In genomic region chr3:79261816-79262316, GRCm38 (mm10) we compare ENCODE assay signal across 8 mouse cellular contexts. TPM values are rescaled to one million over a fixed set of nuclear protein-coding genes. Genes with fewer than 3 reads are reported as not detected.
DNase-seq lines count a peak whose midpoint lies in the region; ATAC-seq and TF ChIP-seq lines count a peak whose summit lies in the region.

No protein-coding gene starts in this region.

- 82% methylated on average over 6 of the region's 6 CpGs for WGBS in hindbrain, embryonic 16.5 days
- 69% methylated on average over 6 of the region's 6 CpGs for WGBS in hindbrain, embryonic 12.5 days

- H3K27ac ChIP-seq in hindbrain, embryonic 16.5 days (ENCODE audit: low read depth, low read length), result no peak overlapping the region
- H3K27ac ChIP-seq in hindbrain, embryonic 12.5 days, result no peak overlapping the region

- H3K9me3 ChIP-seq in hindbrain, embryonic 16.5 days (ENCODE audit: control insufficient read depth, low read length), result no peaks in the 10 kb centered on the region
- no peaks in the 10 kb centered on the region for H3K9me3 ChIP-seq in hindbrain, embryonic 12.5 days (replicated peaks)

- peak; percentile 52 for DNase-seq in embryo, embryonic 10.5 days (ENCODE audit: low spot score)
- peak; percentile 70 to 85 for DNase-seq in kidney, postnatal 25 days
- DNase-seq in left cerebral cortex, postnatal 14 days (ENCODE audit: low spot score in 2 of 2), result no peak
- DNase-seq in gastrocnemius, postnatal 36 days, result no peak
- DNase-seq in ovary, adult 18-20 months (ENCODE audit: low spot score), result no peak

- no peaks in the 10 kb centered on the region for H3K4me1 ChIP-seq in hindbrain, embryonic 16.5 days (ENCODE audit: control insufficient read depth, insufficient read depth, low read depth, low read length)
- H3K4me1 ChIP-seq in hindbrain, embryonic 12.5 days, result peaks cover 2% of the 10 kb centered on the region; the same call in 1 of the 2 replicates

- H3ac ChIP-seq in myocyte (ENCODE audit: control insufficient read depth, insufficient read length), result no peak overlapping the region

- H3K4me3 ChIP-seq in hindbrain, embryonic 16.5 days (ENCODE audit: low read length), result no peak overlapping the region
- H3K4me3 ChIP-seq in hindbrain, embryonic 12.5 days, result no peak overlapping the region
- H3K4me3 ChIP-seq in myocyte, result no peak overlapping the region

- H3K79me2 ChIP-seq in myocyte (ENCODE audit: control insufficient read depth, insufficient read depth), result peaks cover 88% of the 10 kb centered on the region

- intact Hi-C loops in left cerebral cortex, postnatal 14 days (cut with DNase I), result no loop called here
- intact Hi-C loops in gastrocnemius, postnatal 36 days (cut with DNase I), result loop anchor here (2.0 kb wide), 1 partner anchor 15 kb away; no protein-coding TSS in a partner anchor

- no peak overlapping the region for H3K4me2 ChIP-seq in hindbrain, embryonic 16.5 days (ENCODE audit: low read length)
- no peak overlapping the region for H3K4me2 ChIP-seq in hindbrain, embryonic 12.5 days (replicated peaks)
- peak overlapping the region; percentile 30 for H3K4me2 ChIP-seq in myocyte (ENCODE audit: low read depth)

- no peaks in the 10 kb centered on the region for H3K36me3 ChIP-seq in hindbrain, embryonic 16.5 days (ENCODE audit: control insufficient read depth, insufficient read depth, low read length)
- no peaks in the 10 kb centered on the region for H3K36me3 ChIP-seq in hindbrain, embryonic 12.5 days
- peaks cover 1% of the 10 kb centered on the region for H3K36me3 ChIP-seq in myocyte (ENCODE audit: control insufficient read depth, insufficient read depth)

- H3K9ac ChIP-seq in hindbrain, embryonic 16.5 days (ENCODE audit: low read depth, low read length), result no peak overlapping the region
- no peak overlapping the region for H3K9ac ChIP-seq in hindbrain, embryonic 12.5 days

- ATAC-seq in hindbrain, embryonic 16.5 days, result peak; percentile 32; the same call in 1 of the 2 replicates
- no peak for ATAC-seq in hindbrain, embryonic 12.5 days (ENCODE audit: low FRiP score)

- H3K27me3 ChIP-seq in hindbrain, embryonic 16.5 days (replicated peaks; ENCODE audit: control insufficient read depth, insufficient read depth, low read length), result no peaks in the 10 kb centered on the region
- no peaks in the 10 kb centered on the region for H3K27me3 ChIP-seq in hindbrain, embryonic 12.5 days
- H3K27me3 ChIP-seq in myocyte (ENCODE audit: control insufficient read depth, insufficient read depth, insufficient read length), result no peaks in the 10 kb centered on the region

- no peak for TF ChIP-seq POLR2A in myocyte (IDR thresholded peaks at IDR 0.05; ENCODE audit: insufficient read length, low read depth)

TF ChIP-seq in myocyte, 11 proteins besides CTCF, POLR2A, EP300 and RAD21:
- TF ChIP-seq TCF3 (IDR thresholded peaks at IDR 0.05; ENCODE audit: insufficient read length, low read depth), result no peak
- no peak for TF ChIP-seq REST (IDR thresholded peaks at IDR 0.05; ENCODE audit: insufficient read depth, insufficient read length)
- TF ChIP-seq POLR2AphosphoS2 (IDR thresholded peaks at IDR 0.05; ENCODE audit: insufficient read length, low read depth), result no peak
- TF ChIP-seq SRF (IDR thresholded peaks at IDR 0.05; ENCODE audit: control insufficient read depth, insufficient read length, low read depth), result no peak
- TF ChIP-seq MAX (IDR thresholded peaks at IDR 0.05; ENCODE audit: low read depth), result no peak
- no peak for TF ChIP-seq E2F4 (IDR thresholded peaks at IDR 0.05; ENCODE audit: insufficient read depth)
- TF ChIP-seq CEBPB (IDR thresholded peaks at IDR 0.05; ENCODE audit: insufficient read depth, poor library complexity, severe bottlenecking), result no peak
- TF ChIP-seq USF1 (IDR thresholded peaks at IDR 0.05; ENCODE audit: low read depth), result no peak
- TF ChIP-seq TCF12 (IDR thresholded peaks at IDR 0.05; ENCODE audit: insufficient read depth, poor library complexity, severe bottlenecking), result no peak
- TF ChIP-seq MYOG (IDR thresholded peaks at IDR 0.05; ENCODE audit: control insufficient read depth in 1 of 3, insufficient read depth in 1 of 3, insufficient read length in 2 of 3, low read depth in 2 of 3), result no peak
- no peak for TF ChIP-seq MYOD1 (IDR thresholded peaks at IDR 0.05; ENCODE audit: control insufficient read depth in 1 of 3, insufficient read length in 2 of 3, low read depth in 2 of 3)

RNA-seq across cellular contexts. Expression of gene Rapgef2, which starts 24.5 kb away (rescaled TPM):
- 11.0 and 12.5 TPM in 2 replicates for polyA plus RNA-seq in hindbrain, embryonic 16.5 days (2015; fragmentation: Nextera tagmentation; extraction: Ambion mirVana)
- polyA plus RNA-seq in hindbrain, embryonic 12.5 days (2016; fragmentation: Nextera tagmentation; extraction: Ambion mirVana), result 12.1 and 12.4 TPM in 2 replicates
- polyA plus RNA-seq in myocyte (2012; fragmentation: generic; extraction: Trizol), result 5.8 TPM
- total RNA-seq in left cerebral cortex, postnatal 14 days (2021), result 100 to 1,000 TPM; 102 to 103 TPM
- 10 to 100 TPM; 13.6 to 16.0 TPM for total RNA-seq in gastrocnemius, postnatal 36 days (2021)

Comparison
In these comparisons a context has a peak if more than half of its experiments do, and no peak if none do; other contexts are left out.
1. DNase-seq: peak in embryo, embryonic 10.5 days (single experiment) and kidney, postnatal 25 days (2 of 2); none in left cerebral cortex, postnatal 14 days (0 of 2), gastrocnemius, postnatal 36 days (0 of 2) and ovary, adult 18-20 months (single experiment).